Mouse (Mus musculus): ENCODE results near the gene Dctd. TPM values are rescaled to one million over a fixed set of nuclear protein-coding genes. Genes with fewer than 3 reads are reported as not detected.

Gene Dctd
- total RNA-seq (2014; rRNA removed) (14.2 and 20.9 TPM in 2 replicates), polyA plus RNA-seq (2015; fragmentation: Nextera tagmentation; extraction: Ambion mirVana) (11.7 and 12.9 TPM in 2 replicates)

GRCm38 (mm10) chr8:48098792-48099191 lies at the start of gene Dctd:
Dctd (plus strand) TSS chr8:48099092.
- Histone ChIP-seq H3K27me3 (ENCODE audit: insufficient read depth, low read length) (no peaks in the 10 kb centered on the region), H3K4me3 (ENCODE audit: low read depth, low read length) (peak within 1 kb of the TSS; percentile 29), H3K9me3 (ENCODE audit: low read length) (no peaks in the 10 kb centered on the region), H3K4me2 (ENCODE audit: low read depth, low read length, poor library complexity, severe bottlenecking) (peak within 1 kb of the TSS; percentile 49), H3K27ac (ENCODE audit: low read depth, low read length) (peak within 1 kb of the TSS; percentile 59), H3K4me1 (ENCODE audit: insufficient read depth, low read length) (no peaks in the 10 kb centered on the region), H3K9ac (replicated peaks; ENCODE audit: low read length, poor library complexity, severe bottlenecking) (no peak within 1 kb of the TSS), H3K36me3 (ENCODE audit: insufficient read depth, low read length) (no peaks in the 10 kb centered on the region)
- ATAC-seq (ENCODE audit: low FRiP score), result no peak
- WGBS, result 86% methylated on average over 12 of the region's 12 CpGs
- TF ChIP-seq CTCF (IDR thresholded peaks at IDR 0.05), result no peak
- DNase-seq (ENCODE audit: low spot score), result no peak

- Histone ChIP-seq H3K4me1 (ENCODE audit: insufficient read depth, low read length) (no peaks in the 10 kb centered on the region), H3K4me3 (ENCODE audit: low read depth, low read length) (no peak overlapping the region), H3K9ac (replicated peaks; ENCODE audit: low read length, poor library complexity, severe bottlenecking) (no peak overlapping the region), H3K27ac (ENCODE audit: low read depth, low read length) (no peak overlapping the region), H3K9me3 (ENCODE audit: low read length) (no peaks in the 10 kb centered on the region), H3K36me3 (ENCODE audit: insufficient read depth, low read length) (no peaks in the 10 kb centered on the region), H3K4me2 (ENCODE audit: low read depth, low read length, poor library complexity, severe bottlenecking) (no peak overlapping the region), H3K27me3 (ENCODE audit: insufficient read depth, low read length) (no peaks in the 10 kb centered on the region)
- 92% methylated on average over 5 of the region's 5 CpGs for WGBS
- TF ChIP-seq CTCF (IDR thresholded peaks at IDR 0.05), result no peak
- no peak for ATAC-seq (ENCODE audit: low FRiP score)
- no peak for DNase-seq (ENCODE audit: low spot score)
Measured at GRCm38 (mm10) chr8:48053611-48054010, 45.3 kb upstream of the Dctd start.

- no peaks in the 10 kb centered on the region for H3K9me3 ChIP-seq (ENCODE audit: low read length)
- no peaks in the 10 kb centered on the region for H3K27me3 ChIP-seq (ENCODE audit: insufficient read depth, low read length)
- no peak overlapping the region for H3K4me2 ChIP-seq (ENCODE audit: low read depth, low read length, poor library complexity, severe bottlenecking)
- no peak overlapping the region for H3K27ac ChIP-seq (ENCODE audit: low read depth, low read length)
- no peaks in the 10 kb centered on the region for H3K4me1 ChIP-seq (ENCODE audit: insufficient read depth, low read length)
- no peaks in the 10 kb centered on the region for H3K36me3 ChIP-seq (ENCODE audit: insufficient read depth, low read length)
- no peak for ATAC-seq (ENCODE audit: low FRiP score)
- no peak overlapping the region for H3K4me3 ChIP-seq (ENCODE audit: low read depth, low read length)
- no peak overlapping the region for H3K9ac ChIP-seq (replicated peaks; ENCODE audit: low read length, poor library complexity, severe bottlenecking)
- DNase-seq (ENCODE audit: low spot score), result no peak
- TF ChIP-seq CTCF (IDR thresholded peaks at IDR 0.05), result no peak
- WGBS, result 76% methylated on average over 5 of the region's 5 CpGs
Measured at GRCm38 (mm10) chr8:48063526-48064072, 35.3 kb upstream of the Dctd start.

GRCm38 (mm10) chr8:48074149-48074548 lies 24.7 kb upstream of the Dctd start:
- Histone ChIP-seq H3K27me3 (ENCODE audit: insufficient read depth, low read length) (no peaks in the 10 kb centered on the region), H3K4me2 (ENCODE audit: low read depth, low read length, poor library complexity, severe bottlenecking) (no peak overlapping the region), H3K4me1 (ENCODE audit: insufficient read depth, low read length) (no peaks in the 10 kb centered on the region), H3K36me3 (ENCODE audit: insufficient read depth, low read length) (no peaks in the 10 kb centered on the region), H3K4me3 (ENCODE audit: low read depth, low read length) (no peak overlapping the region), H3K9ac (replicated peaks; ENCODE audit: low read length, poor library complexity, severe bottlenecking) (no peak overlapping the region), H3K27ac (ENCODE audit: low read depth, low read length) (no peak overlapping the region), H3K9me3 (ENCODE audit: low read length) (no peaks in the 10 kb centered on the region)
- no peak for TF ChIP-seq CTCF (IDR thresholded peaks at IDR 0.05)
- DNase-seq (ENCODE audit: low spot score) (no peak), ATAC-seq (ENCODE audit: low FRiP score) (no peak)
- 95% methylated on average over 2 of the region's 2 CpGs for WGBS

DNA sequence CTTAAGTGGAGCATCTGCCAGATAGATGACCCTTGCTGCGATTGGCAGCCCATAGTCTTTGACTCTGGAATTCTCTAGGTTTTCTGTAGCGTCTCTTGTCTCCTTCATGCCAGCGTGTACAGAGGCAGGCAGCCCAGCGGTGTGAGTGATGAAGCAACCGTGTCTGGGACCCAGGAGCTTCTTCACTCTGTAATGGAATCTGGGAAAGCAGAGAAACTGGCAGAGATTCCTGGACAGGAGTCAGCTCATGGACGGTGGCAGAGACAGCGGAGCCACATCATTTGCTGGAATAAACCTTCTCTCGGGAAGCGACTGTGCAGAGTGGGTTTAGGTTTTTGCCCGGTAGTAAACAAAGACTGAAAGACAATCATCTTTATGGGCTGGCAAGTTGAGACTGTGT lies 16.5 kb upstream of the Dctd start:
- no peak for TF ChIP-seq CTCF (IDR thresholded peaks at IDR 0.05)
- no peak for ATAC-seq (ENCODE audit: low FRiP score)
- DNase-seq (ENCODE audit: low spot score), result peak; percentile 30
- no peak overlapping the region for H3K4me3 ChIP-seq (ENCODE audit: low read depth, low read length)
- no peaks in the 10 kb centered on the region for H3K36me3 ChIP-seq (ENCODE audit: insufficient read depth, low read length)
- H3K4me2 ChIP-seq (ENCODE audit: low read depth, low read length, poor library complexity, severe bottlenecking), result no peak overlapping the region
- WGBS, result 78% methylated on average over 10 of the region's 10 CpGs
- no peak overlapping the region for H3K9ac ChIP-seq (replicated peaks; ENCODE audit: low read length, poor library complexity, severe bottlenecking)
- H3K9me3 ChIP-seq (ENCODE audit: low read length), result no peaks in the 10 kb centered on the region
- no peak overlapping the region for H3K27ac ChIP-seq (ENCODE audit: low read depth, low read length)
- H3K27me3 ChIP-seq (ENCODE audit: insufficient read depth, low read length), result no peaks in the 10 kb centered on the region
- no peaks in the 10 kb centered on the region for H3K4me1 ChIP-seq (ENCODE audit: insufficient read depth, low read length)

DNA sequence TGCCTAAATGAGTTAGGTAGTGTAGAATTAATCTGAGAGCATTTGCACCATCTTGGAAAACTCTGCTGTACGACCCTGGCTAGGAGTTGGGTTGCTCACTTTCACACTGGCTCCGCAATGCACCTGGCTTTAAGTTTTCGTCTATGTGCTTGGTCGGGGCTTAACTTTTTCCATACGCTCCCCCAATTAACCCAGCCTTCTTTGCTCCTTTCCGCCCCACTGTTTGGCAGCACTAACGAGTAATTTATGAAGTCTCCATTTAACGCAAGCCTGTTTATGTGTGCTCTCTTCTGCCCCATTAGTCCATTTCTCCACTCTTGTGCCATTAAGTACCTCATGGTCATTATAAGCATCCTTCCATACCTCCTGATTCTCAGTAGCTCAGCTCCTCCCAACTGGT lies 8.2 kb upstream of the Dctd start:
- H3K4me3 ChIP-seq (ENCODE audit: low read depth, low read length), result no peak overlapping the region
- H3K36me3 ChIP-seq (ENCODE audit: insufficient read depth, low read length), result no peaks in the 10 kb centered on the region
- no peak for ATAC-seq (ENCODE audit: low FRiP score)
- H3K9me3 ChIP-seq (ENCODE audit: low read length), result no peaks in the 10 kb centered on the region
- H3K4me1 ChIP-seq (ENCODE audit: insufficient read depth, low read length), result no peaks in the 10 kb centered on the region
- no peak overlapping the region for H3K27ac ChIP-seq (ENCODE audit: low read depth, low read length)
- no peak overlapping the region for H3K9ac ChIP-seq (replicated peaks; ENCODE audit: low read length, poor library complexity, severe bottlenecking)
- no peak overlapping the region for H3K4me2 ChIP-seq (ENCODE audit: low read depth, low read length, poor library complexity, severe bottlenecking)
- WGBS, result 94% methylated on average over 8 of the region's 8 CpGs
- no peaks in the 10 kb centered on the region for H3K27me3 ChIP-seq (ENCODE audit: insufficient read depth, low read length)
- no peak for DNase-seq (ENCODE audit: low spot score)
- no peak for TF ChIP-seq CTCF (IDR thresholded peaks at IDR 0.05)
